Mouse (Mus musculus): Measurements from ENCODE around the gene Ppef1. TPM values are rescaled to one million over a fixed set of nuclear protein-coding genes. Genes with fewer than 3 reads are reported as not detected.

The Ppef1 gene
- polyA plus RNA-seq, 2 experiments = 0.24 to 0.30 TPM

GRCm38 (mm10) chrX:160691559-160691958 lies 44.0 kb downstream of the Ppef1 start:
- WGBS = 81% methylated on average over 3 of the region's 3 CpGs
- H3K4me1 ChIP-seq (ENCODE audit: control insufficient read depth, insufficient read depth, low read length) = no peaks in the 10 kb centered on the region
- no peak overlapping the region for H3K27ac ChIP-seq (replicated peaks; ENCODE audit: low read depth, low read length)
- no peak for TF ChIP-seq POLR2A (IDR thresholded peaks at IDR 0.05; ENCODE audit: borderline replicate concordance, extremely low read depth, insufficient read depth, insufficient read length)
- no peaks in the 10 kb centered on the region for H3K9me3 ChIP-seq (ENCODE audit: control insufficient read depth, low read length)
- no peak overlapping the region for H3K4me3 ChIP-seq (replicated peaks; ENCODE audit: low read length)
- DNase-seq (ENCODE audit: low spot score) (no peak), ATAC-seq (ENCODE audit: low FRiP score, low read depth) (no peak)
- H3K4me2 ChIP-seq (replicated peaks; ENCODE audit: low read depth, low read length, severe bottlenecking) = no peak overlapping the region
- H3K9ac ChIP-seq (ENCODE audit: low read depth, low read length, severe bottlenecking) = no peak overlapping the region
- H3K36me3 ChIP-seq (ENCODE audit: control insufficient read depth, insufficient read depth, low read length) = no peaks in the 10 kb centered on the region
- 0 out of 2 replicates have a peak, but pooled peaks cover 3% of the 10 kb centered on the region for H3K27me3 ChIP-seq (ENCODE audit: control insufficient read depth, insufficient read depth, low read length)

GRCm38 (mm10) chrX:160690094-160690493 lies 45.5 kb downstream of the Ppef1 start:
- 0 out of 2 replicates have a peak, but pooled peaks cover 3% of the 10 kb centered on the region for H3K27me3 ChIP-seq (ENCODE audit: control insufficient read depth, insufficient read depth, low read length)
- no peak overlapping the region for H3K27ac ChIP-seq (replicated peaks; ENCODE audit: low read depth, low read length)
- no peak for ATAC-seq (ENCODE audit: low FRiP score, low read depth)
- TF ChIP-seq POLR2A (IDR thresholded peaks at IDR 0.05; ENCODE audit: borderline replicate concordance, extremely low read depth, insufficient read depth, insufficient read length) = no peak
- no peak overlapping the region for H3K9ac ChIP-seq (ENCODE audit: low read depth, low read length, severe bottlenecking)
- no peak overlapping the region for H3K4me3 ChIP-seq (replicated peaks; ENCODE audit: low read length)
- WGBS = 91% methylated on average over 2 of the region's 2 CpGs
- DNase-seq (ENCODE audit: low spot score) = no peak
- H3K9me3 ChIP-seq (ENCODE audit: control insufficient read depth, low read length) = no peaks in the 10 kb centered on the region
- H3K4me1 ChIP-seq (ENCODE audit: control insufficient read depth, insufficient read depth, low read length) = no peaks in the 10 kb centered on the region
- H3K36me3 ChIP-seq (ENCODE audit: control insufficient read depth, insufficient read depth, low read length) = no peaks in the 10 kb centered on the region
- no peak overlapping the region for H3K4me2 ChIP-seq (replicated peaks; ENCODE audit: low read depth, low read length, severe bottlenecking)

- Histone ChIP-seq H3K4me3 (replicated peaks; ENCODE audit: low read length) (no peak overlapping the region), H3K27me3 (ENCODE audit: control insufficient read depth, insufficient read depth, low read length) (no peaks in the 10 kb centered on the region), H3K9ac (ENCODE audit: low read depth, low read length, severe bottlenecking) (no peak overlapping the region), H3K4me1 (ENCODE audit: control insufficient read depth, insufficient read depth, low read length) (no peaks in the 10 kb centered on the region), H3K9me3 (ENCODE audit: control insufficient read depth, low read length) (no peaks in the 10 kb centered on the region), H3K27ac (replicated peaks; ENCODE audit: low read depth, low read length) (no peak overlapping the region), H3K36me3 (ENCODE audit: control insufficient read depth, insufficient read depth, low read length) (no peaks in the 10 kb centered on the region), H3K4me2 (replicated peaks; ENCODE audit: low read depth, low read length, severe bottlenecking) (no peak overlapping the region)
- DNase-seq (ENCODE audit: low spot score) (no peak), ATAC-seq (ENCODE audit: low FRiP score, low read depth) (no peak)
- WGBS = 78% methylated on average over 1 of the region's 1 CpGs
- TF ChIP-seq POLR2A (IDR thresholded peaks at IDR 0.05; ENCODE audit: borderline replicate concordance, extremely low read depth, insufficient read depth, insufficient read length) = no peak
Observed at GRCm38 (mm10) chrX:160669992-160670391, 65.6 kb downstream of the Ppef1 start.

- ATAC-seq (ENCODE audit: low FRiP score, low read depth) = no peak
- H3K9ac ChIP-seq (ENCODE audit: low read depth, low read length, severe bottlenecking) = no peak overlapping the region
- H3K27ac ChIP-seq (replicated peaks; ENCODE audit: low read depth, low read length) = no peak overlapping the region
- H3K4me2 ChIP-seq (replicated peaks; ENCODE audit: low read depth, low read length, severe bottlenecking) = no peak overlapping the region
- no peaks in the 10 kb centered on the region for H3K36me3 ChIP-seq (ENCODE audit: control insufficient read depth, insufficient read depth, low read length)
- WGBS = 45% methylated on average over 4 of the region's 4 CpGs
- no peaks in the 10 kb centered on the region for H3K4me1 ChIP-seq (ENCODE audit: control insufficient read depth, insufficient read depth, low read length)
- TF ChIP-seq POLR2A (IDR thresholded peaks at IDR 0.05; ENCODE audit: borderline replicate concordance, extremely low read depth, insufficient read depth, insufficient read length) = no peak
- H3K4me3 ChIP-seq (replicated peaks; ENCODE audit: low read length) = no peak overlapping the region
- no peaks in the 10 kb centered on the region for H3K9me3 ChIP-seq (ENCODE audit: control insufficient read depth, low read length)
- no peak for DNase-seq (ENCODE audit: low spot score)
- H3K27me3 ChIP-seq (ENCODE audit: control insufficient read depth, insufficient read depth, low read length) = no peaks in the 10 kb centered on the region
Observed at GRCm38 (mm10) chrX:160610882-160611644, 124.5 kb downstream of the Ppef1 start.

- H3K27me3 ChIP-seq (ENCODE audit: control insufficient read depth, insufficient read depth, low read length) = no peaks in the 10 kb centered on the region
- H3K9me3 ChIP-seq (ENCODE audit: control insufficient read depth, low read length) = no peaks in the 10 kb centered on the region
- TF ChIP-seq POLR2A (IDR thresholded peaks at IDR 0.05; ENCODE audit: borderline replicate concordance, extremely low read depth, insufficient read depth, insufficient read length) = no peak
- 80% methylated on average over 2 of the region's 2 CpGs for WGBS
- H3K4me2 ChIP-seq (replicated peaks; ENCODE audit: low read depth, low read length, severe bottlenecking) = no peak overlapping the region
- H3K9ac ChIP-seq (ENCODE audit: low read depth, low read length, severe bottlenecking) = no peak overlapping the region
- H3K36me3 ChIP-seq (ENCODE audit: control insufficient read depth, insufficient read depth, low read length) = no peaks in the 10 kb centered on the region
- DNase-seq (ENCODE audit: low spot score) (no peak), ATAC-seq (ENCODE audit: low FRiP score, low read depth) (no peak)
- no peak overlapping the region for H3K27ac ChIP-seq (replicated peaks; ENCODE audit: low read depth, low read length)
- H3K4me3 ChIP-seq (replicated peaks; ENCODE audit: low read length) = no peak overlapping the region
- H3K4me1 ChIP-seq (ENCODE audit: control insufficient read depth, insufficient read depth, low read length) = no peaks in the 10 kb centered on the region
Observed at GRCm38 (mm10) chrX:160610482-160610881, 125.1 kb downstream of the Ppef1 start.

Data from limb, embryonic 14.5 days (tissue).